Mouse (Mus musculus): ENCODE measurements around the gene Fancb. TPM values are rescaled to one million over a fixed set of nuclear protein-coding genes. Genes with fewer than 3 reads are reported as not detected.

Fancb gene
- polyA plus RNA-seq (2015; fragmentation: Nextera tagmentation; extraction: Ambion mirVana) = 3.6 and 4.4 TPM in 2 replicates

GRCm38 (mm10) chrX:164980193-164980775 lies at the start of gene Fancb, which contains the start of gene Mospd2:
TSS of gene Fancb (plus strand) at chrX:164980592.
TSS of gene Mospd2 (minus strand) at chrX:164980375.
- peak within 1 kb of the TSS; percentile 59 for H3K27ac ChIP-seq (ENCODE audit: low read length)
- ATAC-seq (ENCODE audit: low read depth) = peak; percentile 97
- H3K9me3 ChIP-seq (replicated peaks; ENCODE audit: control insufficient read depth, low read length) = no peaks in the 10 kb centered on the region
- H3K9ac ChIP-seq (ENCODE audit: low read depth, low read length) = peak within 1 kb of the TSS; percentile 71
- WGBS (ENCODE audit: insufficient replicate concordance) = 10% methylated on average over 26 of the region's 26 CpGs
- H3K4me2 ChIP-seq (ENCODE audit: low read depth, low read length) = peak within 1 kb of the TSS; percentile 56
- H3K4me1 ChIP-seq (ENCODE audit: control insufficient read depth, low read depth, low read length) = no peaks in the 10 kb centered on the region; the same call in 1 of the 2 replicates
- H3K36me3 ChIP-seq (ENCODE audit: control insufficient read depth, insufficient read depth) = no peaks in the 10 kb centered on the region
- H3K27me3 ChIP-seq (ENCODE audit: control insufficient read depth, insufficient read depth, low read depth, low read length) = no peaks in the 10 kb centered on the region
- peak within 1 kb of the TSS; percentile 69 for H3K4me3 ChIP-seq (ENCODE audit: low read depth, low read length)

- WGBS (ENCODE audit: insufficient replicate concordance) = 72% methylated on average over 5 of the region's 5 CpGs
These were observed 38.9 kb upstream of the Fancb start for GRCm38 (mm10) chrX:164941540-164941939.

GRCm38 (mm10) chrX:164951858-164952576 lies 28.4 kb upstream of the Fancb start:
- H3K4me2 ChIP-seq (ENCODE audit: low read depth, low read length) = no peak overlapping the region
- H3K27ac ChIP-seq (ENCODE audit: low read length) = no peak overlapping the region
- H3K9me3 ChIP-seq (replicated peaks; ENCODE audit: control insufficient read depth, low read length) = no peaks in the 10 kb centered on the region
- 0 out of 2 replicates have a peak, but pooled peaks have one; percentile 21 for ATAC-seq (ENCODE audit: low read depth)
- H3K36me3 ChIP-seq (ENCODE audit: control insufficient read depth, insufficient read depth) = no peaks in the 10 kb centered on the region
- no peaks in the 10 kb centered on the region for H3K27me3 ChIP-seq (ENCODE audit: control insufficient read depth, insufficient read depth, low read depth, low read length)
- H3K9ac ChIP-seq (ENCODE audit: low read depth, low read length) = no peak overlapping the region
- H3K4me3 ChIP-seq (ENCODE audit: low read depth, low read length) = no peak overlapping the region
- no peaks in the 10 kb centered on the region for H3K4me1 ChIP-seq (ENCODE audit: control insufficient read depth, low read depth, low read length)
- WGBS (ENCODE audit: insufficient replicate concordance) = 39% methylated on average over 11 of the region's 11 CpGs

More at GRCm38 (mm10) chrX:164941540-164941939, 38.9 kb upstream of the Fancb start:
- H3K27me3 ChIP-seq (ENCODE audit: control insufficient read depth, insufficient read depth, low read depth, low read length) = no peaks in the 10 kb centered on the region
- no peak overlapping the region for H3K9ac ChIP-seq (ENCODE audit: low read depth, low read length)
- H3K4me2 ChIP-seq (ENCODE audit: low read depth, low read length) = no peak overlapping the region
- no peak overlapping the region for H3K27ac ChIP-seq (ENCODE audit: low read length)
- no peak overlapping the region for H3K4me3 ChIP-seq (ENCODE audit: low read depth, low read length)
- no peaks in the 10 kb centered on the region for H3K9me3 ChIP-seq (replicated peaks; ENCODE audit: control insufficient read depth, low read length)
- ATAC-seq (ENCODE audit: low read depth) = no peak
- no peaks in the 10 kb centered on the region for H3K36me3 ChIP-seq (ENCODE audit: control insufficient read depth, insufficient read depth)
- no peaks in the 10 kb centered on the region for H3K4me1 ChIP-seq (ENCODE audit: control insufficient read depth, low read depth, low read length)

GRCm38 (mm10) chrX:164952601-164953375 lies 27.6 kb upstream of the Fancb start:
- no peaks in the 10 kb centered on the region for H3K36me3 ChIP-seq (ENCODE audit: control insufficient read depth, insufficient read depth)
- no peak overlapping the region for H3K9ac ChIP-seq (ENCODE audit: low read depth, low read length)
- 64% methylated on average over 5 of the region's 5 CpGs for WGBS (ENCODE audit: insufficient replicate concordance)
- H3K4me2 ChIP-seq (ENCODE audit: low read depth, low read length) = no peak overlapping the region
- no peak for ATAC-seq (ENCODE audit: low read depth)
- H3K27me3 ChIP-seq (ENCODE audit: control insufficient read depth, insufficient read depth, low read depth, low read length) = no peaks in the 10 kb centered on the region
- no peaks in the 10 kb centered on the region for H3K4me1 ChIP-seq (ENCODE audit: control insufficient read depth, low read depth, low read length)
- no peak overlapping the region for H3K4me3 ChIP-seq (ENCODE audit: low read depth, low read length)
- H3K27ac ChIP-seq (ENCODE audit: low read length) = no peak overlapping the region
- H3K9me3 ChIP-seq (replicated peaks; ENCODE audit: control insufficient read depth, low read length) = no peaks in the 10 kb centered on the region

GRCm38 (mm10) chrX:164965750-164966448 lies 14.5 kb upstream of the Fancb start:
- Histone ChIP-seq H3K4me1 (ENCODE audit: control insufficient read depth, low read depth, low read length) (no peaks in the 10 kb centered on the region), H3K27me3 (ENCODE audit: control insufficient read depth, insufficient read depth, low read depth, low read length) (no peaks in the 10 kb centered on the region), H3K4me3 (ENCODE audit: low read depth, low read length) (no peak overlapping the region), H3K27ac (ENCODE audit: low read length) (no peak overlapping the region), H3K9ac (ENCODE audit: low read depth, low read length) (no peak overlapping the region), H3K4me2 (ENCODE audit: low read depth, low read length) (no peak overlapping the region), H3K36me3 (ENCODE audit: control insufficient read depth, insufficient read depth) (no peaks in the 10 kb centered on the region), H3K9me3 (replicated peaks; ENCODE audit: control insufficient read depth, low read length) (no peaks in the 10 kb centered on the region)
- ATAC-seq (ENCODE audit: low read depth) = no peak
- 68% methylated on average over 3 of the region's 3 CpGs for WGBS (ENCODE audit: insufficient replicate concordance)

- Histone ChIP-seq H3K9me3 (replicated peaks; ENCODE audit: control insufficient read depth, low read length) (no peaks in the 10 kb centered on the region), H3K4me3 (ENCODE audit: low read depth, low read length) (no peak overlapping the region), H3K4me2 (ENCODE audit: low read depth, low read length) (no peak overlapping the region), H3K27ac (ENCODE audit: low read length) (no peak overlapping the region), H3K9ac (ENCODE audit: low read depth, low read length) (no peak overlapping the region), H3K4me1 (ENCODE audit: control insufficient read depth, low read depth, low read length) (no peaks in the 10 kb centered on the region), H3K27me3 (ENCODE audit: control insufficient read depth, insufficient read depth, low read depth, low read length) (no peaks in the 10 kb centered on the region), H3K36me3 (ENCODE audit: control insufficient read depth, insufficient read depth) (no peaks in the 10 kb centered on the region)
- no peak for ATAC-seq (ENCODE audit: low read depth)
- WGBS (ENCODE audit: insufficient replicate concordance) = 65% methylated on average over 3 of the region's 3 CpGs
These were observed 9.2 kb upstream of the Fancb start for GRCm38 (mm10) chrX:164971206-164971605.

GRCm38 (mm10) chrX:164978866-164979265 lies 1.5 kb upstream of the Fancb start:
- no peak for ATAC-seq (ENCODE audit: low read depth)
- no peaks in the 10 kb centered on the region for H3K27me3 ChIP-seq (ENCODE audit: control insufficient read depth, insufficient read depth, low read depth, low read length)
- WGBS (ENCODE audit: insufficient replicate concordance) = 75% methylated on average over 2 of the region's 2 CpGs
- no peaks in the 10 kb centered on the region for H3K36me3 ChIP-seq (ENCODE audit: control insufficient read depth, insufficient read depth)
- H3K4me2 ChIP-seq (ENCODE audit: low read depth, low read length) = no peak overlapping the region
- H3K9me3 ChIP-seq (replicated peaks; ENCODE audit: control insufficient read depth, low read length) = no peaks in the 10 kb centered on the region
- H3K9ac ChIP-seq (ENCODE audit: low read depth, low read length) = no peak overlapping the region
- no peak overlapping the region for H3K4me3 ChIP-seq (ENCODE audit: low read depth, low read length)
- no peak overlapping the region for H3K27ac ChIP-seq (ENCODE audit: low read length)
- H3K4me1 ChIP-seq (ENCODE audit: control insufficient read depth, low read depth, low read length) = no peaks in the 10 kb centered on the region; the same call in 1 of the 2 replicates

GRCm38 (mm10) chrX:165003141-165003540 lies 22.7 kb downstream of the Fancb start:
- no peaks in the 10 kb centered on the region for H3K27me3 ChIP-seq (ENCODE audit: control insufficient read depth, insufficient read depth, low read depth, low read length)
- no peaks in the 10 kb centered on the region for H3K9me3 ChIP-seq (replicated peaks; ENCODE audit: control insufficient read depth, low read length)
- no peak overlapping the region for H3K4me3 ChIP-seq (ENCODE audit: low read depth, low read length)
- 34% methylated on average over 4 of the region's 4 CpGs for WGBS (ENCODE audit: insufficient replicate concordance)
- H3K9ac ChIP-seq (ENCODE audit: low read depth, low read length) = no peak overlapping the region
- no peak for ATAC-seq (ENCODE audit: low read depth)
- H3K4me1 ChIP-seq (ENCODE audit: control insufficient read depth, low read depth, low read length) = no peaks in the 10 kb centered on the region
- H3K36me3 ChIP-seq (ENCODE audit: control insufficient read depth, insufficient read depth) = no peaks in the 10 kb centered on the region
- H3K4me2 ChIP-seq (ENCODE audit: low read depth, low read length) = no peak overlapping the region
- H3K27ac ChIP-seq (ENCODE audit: low read length) = no peak overlapping the region

Measured in liver, embryonic 16.5 days (tissue).